Mouse (Mus musculus) heart, postnatal 0 days (tissue): ENCODE measurements at regions not wholly inside any gene's neighbourhood (a gene's known extent, or its start where the extent isn't known, plus 50 kb on each side); places are given as distances from the start of the nearest gene placed in this dataset.

Experiments used
- CTCF ChIP-seq: IDR thresholded peaks from 2 replicates; pipeline ENCODE4 v1.5.1; 2016; ENCODE audit warnings: antibody characterized with exemption, control low read depth, low read depth
- EP300 ChIP-seq: IDR thresholded peaks from 2 replicates; pipeline ENCODE4 v1.6.1; 2016; ENCODE audit warnings: antibody characterized with exemption, low read depth

DNA sequence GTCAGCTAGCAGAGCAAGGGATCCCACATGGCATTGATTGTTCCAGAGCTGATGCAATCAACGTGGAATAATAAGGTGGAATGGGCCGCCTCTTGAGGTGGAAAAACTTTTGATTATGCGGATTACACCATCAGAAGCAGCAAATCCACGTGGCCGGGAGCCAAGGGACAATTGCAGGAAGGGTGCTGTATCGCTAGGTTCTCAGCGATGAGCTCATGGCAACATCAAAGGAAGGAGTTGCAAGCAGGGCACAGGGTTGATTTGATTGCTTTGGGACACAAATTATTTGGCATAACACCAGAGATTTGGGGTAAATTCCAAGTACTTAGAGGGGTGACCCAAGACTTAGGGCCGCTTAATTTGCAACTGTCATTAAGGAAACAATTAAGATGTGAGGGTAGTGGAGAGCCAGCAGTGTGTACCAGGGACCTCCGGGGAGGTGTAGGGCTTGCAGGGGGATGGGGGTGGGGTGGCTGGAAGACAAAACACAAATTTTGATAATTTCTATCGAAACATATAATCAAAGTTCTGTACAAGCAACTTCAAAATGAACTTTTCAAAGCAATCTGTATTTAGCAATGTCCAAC, 182.8 kb upstream of the Mpdz start:
- no peak for TF ChIP-seq CTCF
- TF ChIP-seq EP300 = no peak
